Comparison of ENCODE assay signal across 24 mouse cellular contexts in the genomic region with DNA sequence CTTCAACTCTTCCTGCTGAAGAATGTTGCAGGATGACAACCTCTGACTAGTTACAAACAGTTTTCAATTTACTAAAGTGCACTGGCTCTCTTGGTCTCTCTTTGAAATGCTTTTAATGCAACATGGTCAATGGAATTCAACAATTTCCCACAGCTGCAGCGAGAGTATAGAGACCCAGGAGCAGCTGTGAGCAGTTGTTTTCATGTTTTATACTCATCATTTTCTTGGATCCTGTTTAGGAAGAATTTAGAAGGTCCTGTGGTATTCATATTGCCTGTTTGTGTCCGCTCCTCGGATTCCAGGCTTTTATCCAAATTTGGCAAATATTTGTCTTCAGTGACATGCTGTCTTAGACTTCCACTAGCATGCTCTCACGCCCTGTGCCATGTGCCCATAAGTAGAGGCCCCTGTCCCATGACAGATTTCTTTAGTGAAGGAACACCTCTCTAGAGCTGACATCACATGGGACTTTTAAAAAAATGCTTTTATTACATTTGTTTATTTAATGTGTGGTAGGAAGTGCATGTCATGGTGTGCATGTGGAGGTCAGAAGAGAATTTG.
A peak's percentile ranks its signal among the peaks of the same experiment; 100 is the strongest.
DNase-seq lines count a peak whose midpoint lies in the region; ATAC-seq and TF ChIP-seq lines count a peak whose summit lies in the region.
"Had no signal": no experiment of that assay in that cellular context is flagged by ENCODE, and none has a peak within 500 bp of the region (broad histone marks: within the 10 kb centered on the region; RNA-seq: fewer than 3 reads in every experiment).

No protein-coding gene starts in this region.

- H3K4me2 ChIP-seq in embryonic facial prominence, embryonic 14.5 days (ENCODE audit: low read depth, low read length): no peak overlapping the region
- no peak overlapping the region for H3K4me2 ChIP-seq in limb, embryonic 14.5 days (replicated peaks; ENCODE audit: low read depth, low read length, severe bottlenecking)
- H3K4me2 ChIP-seq: forebrain, embryonic 12.5 days; limb, embryonic 12.5 days; liver, embryonic 12.5 days; midbrain, embryonic 11.5 days had no signal

- no peak overlapping the region; the same call in 1 of the 2 replicates for H3K27ac ChIP-seq in embryonic facial prominence, embryonic 14.5 days (replicated peaks; ENCODE audit: low read depth, low read length)
- H3K27ac ChIP-seq in embryonic facial prominence, embryonic 10.5 days (replicated peaks): no peak overlapping the region
- H3K27ac ChIP-seq in limb, embryonic 14.5 days (replicated peaks; ENCODE audit: low read depth, low read length): no peak overlapping the region
- no peak overlapping the region for H3K27ac ChIP-seq in limb, embryonic 10.5 days
- no peak overlapping the region for H3K27ac ChIP-seq in forebrain, embryonic 10.5 days
- H3K27ac ChIP-seq: forebrain, embryonic 12.5 days; heart, embryonic 10.5 days; hindbrain, embryonic 10.5 days; hindbrain, postnatal 0 days; limb, embryonic 12.5 days; liver, embryonic 12.5 days; macrophage had no signal

- ATAC-seq in embryonic facial prominence, embryonic 14.5 days (ENCODE audit: low read depth): peak; percentile 65; the same call in 1 of the 2 replicates
- peak; percentile 50; the same call in 1 of the 2 replicates for ATAC-seq in limb, embryonic 14.5 days (ENCODE audit: low FRiP score, low read depth)
- ATAC-seq in megakaryocyte, adult 5-6 weeks (ENCODE audit: poor library complexity, severe bottlenecking): no peak
- ATAC-seq: hindbrain, postnatal 0 days; liver, embryonic 12.5 days had no signal

- no peaks in the 10 kb centered on the region for H3K36me3 ChIP-seq in embryonic facial prominence, embryonic 14.5 days (ENCODE audit: control insufficient read depth, insufficient read depth, low read length)
- no peaks in the 10 kb centered on the region for H3K36me3 ChIP-seq in embryonic facial prominence, embryonic 10.5 days (replicated peaks)
- H3K36me3 ChIP-seq in limb, embryonic 14.5 days (ENCODE audit: control insufficient read depth, insufficient read depth, low read length): no peaks in the 10 kb centered on the region
- H3K36me3 ChIP-seq in limb, embryonic 10.5 days: no peaks in the 10 kb centered on the region
- no peaks in the 10 kb centered on the region for H3K36me3 ChIP-seq in forebrain, embryonic 10.5 days (replicated peaks)
- H3K36me3 ChIP-seq: forebrain, embryonic 12.5 days; heart, embryonic 10.5 days; hindbrain, embryonic 10.5 days; limb, embryonic 12.5 days; liver, embryonic 12.5 days had no signal

- no peaks in the 10 kb centered on the region for H3K4me1 ChIP-seq in embryonic facial prominence, embryonic 14.5 days (ENCODE audit: control insufficient read depth, insufficient read depth, low read length)
- peaks cover 4% of the 10 kb centered on the region; the same call in 1 of the 2 replicates for H3K4me1 ChIP-seq in embryonic facial prominence, embryonic 10.5 days
- H3K4me1 ChIP-seq in limb, embryonic 14.5 days (ENCODE audit: control insufficient read depth, insufficient read depth, low read length): no peaks in the 10 kb centered on the region
- H3K4me1 ChIP-seq in limb, embryonic 10.5 days: peaks cover 4% of the 10 kb centered on the region; the same call in 1 of the 2 replicates
- H3K4me1 ChIP-seq in forebrain, embryonic 10.5 days: peaks cover 5% of the 10 kb centered on the region
- H3K4me1 ChIP-seq: forebrain, embryonic 12.5 days; heart, embryonic 10.5 days; hindbrain, embryonic 10.5 days; limb, embryonic 12.5 days; liver, embryonic 12.5 days had no signal

- H3K9ac ChIP-seq in embryonic facial prominence, embryonic 14.5 days (ENCODE audit: low read depth, low read length): no peak overlapping the region
- H3K9ac ChIP-seq in limb, embryonic 14.5 days (ENCODE audit: low read depth, low read length, severe bottlenecking): no peak overlapping the region
- H3K9ac ChIP-seq: forebrain, embryonic 12.5 days; limb, embryonic 12.5 days; liver, embryonic 12.5 days had no signal

- no peak overlapping the region for H3K4me3 ChIP-seq in embryonic facial prominence, embryonic 14.5 days (ENCODE audit: low read depth, low read length)
- no peak overlapping the region for H3K4me3 ChIP-seq in embryonic facial prominence, embryonic 10.5 days
- H3K4me3 ChIP-seq in limb, embryonic 14.5 days (replicated peaks; ENCODE audit: low read length): no peak overlapping the region
- H3K4me3 ChIP-seq in limb, embryonic 10.5 days: no peak overlapping the region
- H3K4me3 ChIP-seq in forebrain, embryonic 10.5 days: no peak overlapping the region
- H3K4me3 ChIP-seq: forebrain, embryonic 12.5 days; heart, embryonic 10.5 days; hindbrain, embryonic 10.5 days; limb, embryonic 12.5 days; liver, embryonic 12.5 days had no signal

- peak; percentile 61 for DNase-seq in embryonic facial prominence, embryonic 14.5 days (ENCODE audit: low spot score)
- DNase-seq in embryonic facial prominence, embryonic 10.5 days (ENCODE audit: low spot score): no peak
- DNase-seq in limb, embryonic 14.5 days (ENCODE audit: low spot score): peak; percentile 59
- DNase-seq in limb, embryonic 10.5 days (ENCODE audit: low spot score): no peak
- DNase-seq in fibroblast of lung, adult 2 months (ENCODE audit: low read depth): peak; percentile 7
- DNase-seq in lung, postnatal 36 days: peak; percentile 7
- DNase-seq in forebrain, embryonic 10.5 days (ENCODE audit: extremely low spot score, low spot score): no peak
- DNase-seq: adrenal gland, postnatal 14 days; cerebellum, adult 2 months; cerebellum, postnatal 36 days; embryo, embryonic 11 days; kidney, adult 8-10 months; kidney, postnatal 36 days; layer of hippocampus, postnatal 36 days; right cerebral cortex, postnatal 4 days had no signal

- no peaks in the 10 kb centered on the region for H3K27me3 ChIP-seq in embryonic facial prominence, embryonic 14.5 days (replicated peaks; ENCODE audit: control insufficient read depth, insufficient read depth, low read length)
- no peaks in the 10 kb centered on the region for H3K27me3 ChIP-seq in embryonic facial prominence, embryonic 10.5 days (replicated peaks; ENCODE audit: low read depth, poor library complexity, severe bottlenecking)
- no peaks in the 10 kb centered on the region for H3K27me3 ChIP-seq in limb, embryonic 14.5 days (ENCODE audit: control insufficient read depth, insufficient read depth, low read length)
- H3K27me3 ChIP-seq in limb, embryonic 10.5 days (ENCODE audit: low read depth, poor library complexity, severe bottlenecking): no peaks in the 10 kb centered on the region
- no peaks in the 10 kb centered on the region for H3K27me3 ChIP-seq in forebrain, embryonic 10.5 days (ENCODE audit: poor library complexity, severe bottlenecking)
- H3K27me3 ChIP-seq: forebrain, embryonic 12.5 days; limb, embryonic 12.5 days; liver, embryonic 12.5 days had no signal

- no peaks in the 10 kb centered on the region for H3K9me3 ChIP-seq in embryonic facial prominence, embryonic 14.5 days (ENCODE audit: control insufficient read depth, low read length)
- H3K9me3 ChIP-seq in embryonic facial prominence, embryonic 10.5 days: no peaks in the 10 kb centered on the region
- H3K9me3 ChIP-seq in limb, embryonic 14.5 days (ENCODE audit: control insufficient read depth, low read length): no peaks in the 10 kb centered on the region
- no peaks in the 10 kb centered on the region for H3K9me3 ChIP-seq in limb, embryonic 10.5 days (replicated peaks)
- no peaks in the 10 kb centered on the region for H3K9me3 ChIP-seq in forebrain, embryonic 10.5 days
- H3K9me3 ChIP-seq: forebrain, embryonic 12.5 days; heart, embryonic 10.5 days; hindbrain, embryonic 10.5 days; limb, embryonic 12.5 days; liver, embryonic 12.5 days had no signal

- WGBS in embryonic facial prominence, embryonic 14.5 days: 53% methylated on average over 4 of the region's 4 CpGs
- WGBS in embryonic facial prominence, embryonic 10.5 days: 88% methylated on average over 4 of the region's 4 CpGs
- WGBS in limb, embryonic 14.5 days: 69% methylated on average over 4 of the region's 4 CpGs
- WGBS in limb, embryonic 10.5 days: 85% methylated on average over 4 of the region's 4 CpGs
- 86% methylated on average over 4 of the region's 4 CpGs for WGBS in forebrain, embryonic 10.5 days

- TF ChIP-seq POLR2A in limb, embryonic 14.5 days (IDR thresholded peaks at IDR 0.05; ENCODE audit: borderline replicate concordance, extremely low read depth, insufficient read depth, insufficient read length): no peak

Comparison
In these comparisons a context has a peak if more than half of its experiments do, and no peak if none do; other contexts are left out.
1. DNase-seq: peak in embryonic facial prominence, embryonic 14.5 days (single experiment), limb, embryonic 14.5 days (single experiment), fibroblast of lung, adult 2 months (single experiment) and lung, postnatal 36 days (single experiment); none in embryonic facial prominence, embryonic 10.5 days (single experiment), limb, embryonic 10.5 days (single experiment) and forebrain, embryonic 10.5 days (single experiment).